In the genomic region with DNA sequence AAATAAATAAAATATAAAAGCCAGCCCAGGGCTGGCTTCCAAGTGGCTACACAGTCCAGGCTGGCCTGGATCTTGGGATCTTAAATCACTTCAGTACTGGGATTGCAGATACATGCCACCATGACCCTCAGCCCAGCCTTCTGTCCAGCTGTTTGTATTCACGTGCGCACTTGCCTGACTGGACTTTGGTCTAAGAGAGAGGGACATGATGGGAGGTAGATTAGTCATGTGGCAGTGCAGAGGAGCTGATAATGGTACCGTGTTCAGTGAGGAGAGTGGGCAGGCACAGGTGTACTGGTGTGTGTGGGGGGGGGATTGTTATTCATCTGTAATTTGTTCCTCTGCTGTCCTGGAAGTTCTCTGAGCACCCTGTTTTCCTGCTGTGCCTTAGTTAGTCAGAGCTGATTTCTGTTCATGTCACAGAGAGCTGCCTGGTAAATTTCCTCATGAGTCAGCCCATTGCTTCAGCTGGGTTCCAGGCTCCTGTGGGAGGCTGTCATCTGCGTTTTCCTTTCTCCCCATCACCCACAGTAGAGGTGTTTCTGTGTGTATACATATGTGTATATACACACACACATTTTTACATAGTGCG, we compare ENCODE assay signal across 20 mouse cellular contexts. TPM values are rescaled to one million over a fixed set of nuclear protein-coding genes. Genes with fewer than 3 reads are reported as not detected.
DNase-seq lines count a peak whose midpoint lies in the region; ATAC-seq and TF ChIP-seq lines count a peak whose summit lies in the region.
"Had no signal": no experiment of that assay in that cellular context is flagged by ENCODE, and none has a peak within 500 bp of the region (broad histone marks: within the 10 kb centered on the region; RNA-seq: fewer than 3 reads in every experiment).

No protein-coding gene starts in this region.

- no peak for TF ChIP-seq EP300 in stomach, postnatal 0 days (optimal IDR thresholded peaks at IDR 0.05)

- H3K36me3 ChIP-seq in megakaryocyte, embryonic 14.5 days (replicated peaks; ENCODE audit: low read length), result no peaks in the 10 kb centered on the region
- no peaks in the 10 kb centered on the region for H3K36me3 ChIP-seq in intestine, embryonic 16.5 days (ENCODE audit: control insufficient read depth, insufficient read depth, low read length)
- no peaks in the 10 kb centered on the region for H3K36me3 ChIP-seq in stomach, postnatal 0 days (ENCODE audit: control insufficient read depth, insufficient read depth, low read length)
- H3K36me3 ChIP-seq: embryonic facial prominence, embryonic 10.5 days; forebrain, embryonic 10.5 days; hindbrain, embryonic 13.5 days; lung, embryonic 15.5 days; midbrain, embryonic 13.5 days; neural tube, embryonic 12.5 days had no signal

- no peak overlapping the region for H3K9ac ChIP-seq in intestine, embryonic 16.5 days (ENCODE audit: low read depth, low read length)
- no peak overlapping the region for H3K9ac ChIP-seq in stomach, postnatal 0 days (ENCODE audit: low read length)
- H3K9ac ChIP-seq: hindbrain, embryonic 13.5 days; lung, embryonic 15.5 days; midbrain, embryonic 13.5 days; neural tube, embryonic 12.5 days had no signal

- H3K27ac ChIP-seq in intestine, embryonic 16.5 days (ENCODE audit: low read length), result no peak overlapping the region
- no peak overlapping the region for H3K27ac ChIP-seq in stomach, postnatal 0 days (replicated peaks)
- H3K27ac ChIP-seq: embryonic facial prominence, embryonic 10.5 days; forebrain, embryonic 10.5 days; hindbrain, embryonic 13.5 days; lung, embryonic 15.5 days; midbrain, embryonic 13.5 days; neural tube, embryonic 12.5 days had no signal

- peaks cover 6% of the 10 kb centered on the region for H3K27me3 ChIP-seq in megakaryocyte, embryonic 14.5 days (replicated peaks)
- no peaks in the 10 kb centered on the region for H3K27me3 ChIP-seq in intestine, embryonic 16.5 days (replicated peaks; ENCODE audit: control insufficient read depth, insufficient read depth, low read length)
- no peaks in the 10 kb centered on the region for H3K27me3 ChIP-seq in stomach, postnatal 0 days (ENCODE audit: control insufficient read depth, insufficient read depth, low read length)
- H3K27me3 ChIP-seq: hindbrain, embryonic 13.5 days; lung, embryonic 15.5 days; midbrain, embryonic 13.5 days; neural tube, embryonic 12.5 days; Patski had no signal

- peaks cover 5% of the 10 kb centered on the region; the same call in 1 of the 2 replicates for H3K9me3 ChIP-seq in megakaryocyte, embryonic 14.5 days
- no peaks in the 10 kb centered on the region for H3K9me3 ChIP-seq in intestine, embryonic 16.5 days (ENCODE audit: control insufficient read depth, low read length)
- no peaks in the 10 kb centered on the region for H3K9me3 ChIP-seq in stomach, postnatal 0 days (ENCODE audit: control insufficient read depth, low read length)
- H3K9me3 ChIP-seq: embryonic facial prominence, embryonic 10.5 days; forebrain, embryonic 10.5 days; lung, embryonic 15.5 days; midbrain, embryonic 13.5 days; neural tube, embryonic 12.5 days had no signal

- peak; percentile 55 for DNase-seq in kidney, adult 9 months
- DNase-seq in kidney, postnatal 14 days, result no peak
- DNase-seq in stomach, postnatal 0 days (ENCODE audit: low spot score), result peak; percentile 24
- no peak for DNase-seq in natural killer cell, adult 2 months (ENCODE audit: low spot score in 2 of 2)
- DNase-seq: cerebellum, adult 11-12 months; gastrocnemius, postnatal 14 days; thymus, postnatal 36 days had no signal

- H3K4me3 ChIP-seq in megakaryocyte, embryonic 14.5 days (replicated peaks), result peak overlapping the region; percentile 18
- H3K4me3 ChIP-seq in intestine, embryonic 16.5 days (ENCODE audit: low read length), result no peak overlapping the region
- no peak overlapping the region for H3K4me3 ChIP-seq in stomach, postnatal 0 days (ENCODE audit: low read depth, low read length)
- H3K4me3 ChIP-seq: embryonic facial prominence, embryonic 10.5 days; forebrain, embryonic 10.5 days; hindbrain, embryonic 13.5 days; lung, embryonic 15.5 days; midbrain, embryonic 13.5 days; neural tube, embryonic 12.5 days had no signal

- H3K4me2 ChIP-seq in intestine, embryonic 16.5 days (ENCODE audit: low read depth, low read length), result no peak overlapping the region
- no peak overlapping the region for H3K4me2 ChIP-seq in stomach, postnatal 0 days (replicated peaks; ENCODE audit: low read depth)
- H3K4me2 ChIP-seq: hindbrain, embryonic 13.5 days; lung, embryonic 15.5 days; midbrain, embryonic 13.5 days; neural tube, embryonic 12.5 days had no signal

- 58% methylated on average over 5 of the region's 5 CpGs for WGBS in intestine, embryonic 16.5 days
- 57% methylated on average over 5 of the region's 5 CpGs for WGBS in stomach, postnatal 0 days

- H3K4me1 ChIP-seq in megakaryocyte, embryonic 14.5 days, result peaks cover 41% of the 10 kb centered on the region
- H3K4me1 ChIP-seq in intestine, embryonic 16.5 days (ENCODE audit: control insufficient read depth, insufficient read depth, low read length), result no peaks in the 10 kb centered on the region
- no peaks in the 10 kb centered on the region for H3K4me1 ChIP-seq in stomach, postnatal 0 days (replicated peaks; ENCODE audit: control insufficient read depth, insufficient read depth)
- H3K4me1 ChIP-seq: embryonic facial prominence, embryonic 10.5 days; forebrain, embryonic 10.5 days; hindbrain, embryonic 13.5 days; lung, embryonic 15.5 days; neural tube, embryonic 12.5 days had no signal

- ATAC-seq in megakaryocyte, adult 5-6 weeks (ENCODE audit: poor library complexity, severe bottlenecking), result no peak
- ATAC-seq in intestine, embryonic 16.5 days, result peak; percentile 73
- ATAC-seq in stomach, postnatal 0 days (ENCODE audit: low FRiP score, low TSS enrichment), result peak; percentile 60
- ATAC-seq in megakaryocyte progenitor cell, adult 5-6 weeks (replicated peaks; ENCODE audit: poor library complexity), result no peak
- ATAC-seq: CD4-positive, CD25-positive, alpha-beta regulatory T cell, adult 4 months; midbrain, embryonic 13.5 days had no signal

- TF ChIP-seq CTCF in stomach, postnatal 0 days (IDR thresholded peaks at IDR 0.05; ENCODE audit: low read depth), result no peak

RNA-seq across cellular contexts. Expression of gene Ap1s1, which starts 6.1 kb away (rescaled TPM):
- 253 and 284 TPM in 2 replicates for polyA plus RNA-seq in megakaryocyte, embryonic 14.5 days (2012; ENCODE audit: insufficient read depth, low replicate concordance)
- 19.1 and 19.6 TPM in 2 replicates for total RNA-seq in megakaryocyte, adult 5-6 weeks (2015)
- 43.3 and 47.2 TPM in 2 replicates for total RNA-seq in megakaryocyte, adult 5-6 weeks (2017)
- 284 and 285 TPM in 2 replicates for polyA plus RNA-seq in intestine, embryonic 16.5 days (2015; fragmentation: Nextera tagmentation; extraction: Ambion mirVana)
- polyA plus RNA-seq in stomach, postnatal 0 days (2015; fragmentation: Nextera tagmentation; extraction: Ambion mirVana), result 140 and 146 TPM in 2 replicates
- total RNA-seq in megakaryocyte progenitor cell, adult 5-6 weeks (2015), result 37.8 and 41.2 TPM in 2 replicates
- total RNA-seq in megakaryocyte progenitor cell, adult 5-6 weeks (2017), result 67.3 and 87.2 TPM in 2 replicates

RNA-seq across cellular contexts. Expression of gene Serpine1, which starts 20.1 kb away (rescaled TPM):
- polyA plus RNA-seq in megakaryocyte, embryonic 14.5 days (2012; ENCODE audit: insufficient read depth, low replicate concordance), result 0.17 TPM in 1 of 2 replicates, not detected in the other
- not detected in 2 replicates for total RNA-seq in megakaryocyte, adult 5-6 weeks (2015)
- total RNA-seq in megakaryocyte, adult 5-6 weeks (2017), result not detected in 2 replicates
- 0.24 and 0.29 TPM in 2 replicates for polyA plus RNA-seq in intestine, embryonic 16.5 days (2015; fragmentation: Nextera tagmentation; extraction: Ambion mirVana)
- 0.25 and 0.27 TPM in 2 replicates for polyA plus RNA-seq in stomach, postnatal 0 days (2015; fragmentation: Nextera tagmentation; extraction: Ambion mirVana)
- total RNA-seq in megakaryocyte progenitor cell, adult 5-6 weeks (2015), result 0.22 TPM in 1 of 2 replicates, not detected in the other
- not detected in 2 replicates for total RNA-seq in megakaryocyte progenitor cell, adult 5-6 weeks (2017)

RNA-seq across cellular contexts. Expression of gene Vgf, which starts 25.8 kb away (rescaled TPM):
- polyA plus RNA-seq in megakaryocyte, embryonic 14.5 days (2012; ENCODE audit: insufficient read depth, low replicate concordance), result 0.38 TPM in 1 of 2 replicates, not detected in the other
- not detected in 2 replicates for total RNA-seq in megakaryocyte, adult 5-6 weeks (2015)
- total RNA-seq in megakaryocyte, adult 5-6 weeks (2017), result not detected in 2 replicates
- polyA plus RNA-seq in intestine, embryonic 16.5 days (2015; fragmentation: Nextera tagmentation; extraction: Ambion mirVana), result 0.50 and 0.64 TPM in 2 replicates
- 1.8 TPM in 2 replicates for polyA plus RNA-seq in stomach, postnatal 0 days (2015; fragmentation: Nextera tagmentation; extraction: Ambion mirVana)
- not detected in 2 replicates for total RNA-seq in megakaryocyte progenitor cell, adult 5-6 weeks (2015)
- total RNA-seq in megakaryocyte progenitor cell, adult 5-6 weeks (2017), result not detected in 2 replicates
- total RNA-seq: gastrocnemius, postnatal 14 days had no signal
- polyA plus RNA-seq: CD4-positive, CD25-positive, alpha-beta regulatory T cell, adult 4 months; heart, embryonic 14.5 days had no signal

Comparison
In these comparisons a context has a peak if more than half of its experiments do, and no peak if none do; other contexts are left out.
1. DNase-seq: peak in kidney, adult 9 months (single experiment) and stomach, postnatal 0 days (single experiment); none in kidney, postnatal 14 days (single experiment) and natural killer cell, adult 2 months (0 of 2).
2. ATAC-seq: peak in intestine, embryonic 16.5 days (single experiment) and stomach, postnatal 0 days (single experiment); none in megakaryocyte, adult 5-6 weeks (single experiment) and megakaryocyte progenitor cell, adult 5-6 weeks (single experiment).